Mouse (Mus musculus) spleen, adult 2 months (tissue): ENCODE measurements around the gene Ccser1. TPM values are rescaled to one million over a fixed set of nuclear protein-coding genes. Genes with fewer than 3 reads are reported as not detected.

ENCODE experiments used
- DNase-seq, 2 experiments: peaks; one replicate each; pipeline versions ENCODE4 v3.0.0 to v3.0.0-alpha.2; 2012 to 2021; ENCODE audit warnings: low spot score in 2 of 2, low read depth in 1 of 2
- H3K27ac ChIP-seq: fragments of 200-500 bp; 2 replicates; pipeline ENCODE4 v1.5.1; 2012; ENCODE audit warnings: low read length, inconsistent platforms; ENCODE audit not compliant: insufficient read depth
- H3K27me3 ChIP-seq: fragments of 200-500 bp; 2 replicates; pipeline ENCODE4 v1.6.1; 2012; ENCODE audit warnings: mild to moderate bottlenecking, moderate library complexity, low read length, inconsistent platforms; ENCODE audit not compliant: control insufficient read depth, insufficient read depth
- H3K36me3 ChIP-seq: fragments of 200-500 bp; 2 replicates; pipeline ENCODE4 v1.6.1; 2012; ENCODE audit warnings: mild to moderate bottlenecking, low read length, inconsistent platforms; ENCODE audit not compliant: control insufficient read depth, insufficient read depth
- H3K4me1 ChIP-seq: fragments of 200-500 bp; 2 replicates; pipeline ENCODE4 v1.6.1; 2011; ENCODE audit warnings: inconsistent platforms; ENCODE audit not compliant: control insufficient read depth, insufficient read depth, insufficient read length
- H3K4me3 ChIP-seq: fragments of 200-500 bp; 2 replicates; pipeline ENCODE4 v1.5.1; 2011; ENCODE audit warnings: mild to moderate bottlenecking, inconsistent platforms; ENCODE audit not compliant: insufficient read depth, insufficient read length; ENCODE audit errors: extremely low read depth
- CTCF ChIP-seq: fragments of 200-500 bp; IDR thresholded peaks from 2 replicates; pipeline ENCODE4 v1.5.1; 2011; ENCODE audit warnings: mild to moderate bottlenecking, inconsistent platforms; ENCODE audit not compliant: insufficient read depth, insufficient read length, insufficient replicate concordance; ENCODE audit errors: extremely low read depth
- POLR2A ChIP-seq: fragments of 200-500 bp; IDR thresholded peaks from 2 replicates; pipeline ENCODE4 v1.6.1; 2011; ENCODE audit warnings: low read depth, low read length, inconsistent platforms
- WGBS: fragments of 180-500 bp; shearing (Covaris S2); methylation state at CpG from one replicate; pipeline ENCODE4 v1.1.7; 2018; 5-methylcytosine and 5-hydroxymethylcytosine counted together
- polyA plus RNA-seq: library from polyadenylated mRNA; depleted of rRNA; stranded (reverse); fragments of >200 nt; gene quantifications from 2 replicates; pipeline ENCODE4 v1.2.3, GENCODE M21; 2012

Ccser1 gene
- polyA plus RNA-seq, 1 experiment = 0.82 TPM

- TF ChIP-seq POLR2A (no peak), CTCF (no peak)
- Histone ChIP-seq H3K27me3 (no peaks in the 10 kb centered on the region), H3K4me1 (no peaks in the 10 kb centered on the region), H3K36me3 (no peaks in the 10 kb centered on the region), H3K4me3 (no peak overlapping the region), H3K27ac (no peak overlapping the region)
- no peak for DNase-seq
- 5% methylated on average over 2 of the region's 2 CpGs for WGBS
These were observed 247.4 kb downstream of the Ccser1 start for GRCm38 (mm10) chr6:61427490-61427889.

- no peak for TF ChIP-seq CTCF
- TF ChIP-seq POLR2A = no peak
- no peaks in the 10 kb centered on the region for H3K27me3 ChIP-seq
- H3K27ac ChIP-seq = no peak overlapping the region
- 40% methylated on average over 5 of the region's 5 CpGs for WGBS
- no peaks in the 10 kb centered on the region for H3K36me3 ChIP-seq
- H3K4me3 ChIP-seq = no peak overlapping the region
- DNase-seq = no peak
- H3K4me1 ChIP-seq = no peaks in the 10 kb centered on the region
These were observed 251.0 kb downstream of the Ccser1 start for GRCm38 (mm10) chr6:61430881-61431725.

GRCm38 (mm10) chr6:61431726-61431984 lies 251.5 kb downstream of the Ccser1 start:
- Histone ChIP-seq H3K4me3 (no peak overlapping the region), H3K36me3 (no peaks in the 10 kb centered on the region), H3K4me1 (no peaks in the 10 kb centered on the region), H3K27ac (no peak overlapping the region), H3K27me3 (no peaks in the 10 kb centered on the region)
- 90% methylated on average over 2 of the region's 2 CpGs for WGBS
- no peak for DNase-seq
- no peak for TF ChIP-seq POLR2A
- no peak for TF ChIP-seq CTCF

GRCm38 (mm10) chr6:61432167-61432566 lies 252.0 kb downstream of the Ccser1 start:
- DNase-seq = no peak
- Histone ChIP-seq H3K4me3 (no peak overlapping the region), H3K27me3 (no peaks in the 10 kb centered on the region), H3K27ac (no peak overlapping the region), H3K4me1 (no peaks in the 10 kb centered on the region), H3K36me3 (no peaks in the 10 kb centered on the region)
- no peak for TF ChIP-seq CTCF
- no peak for TF ChIP-seq POLR2A
- WGBS = 85% methylated on average over 3 of the region's 3 CpGs

- Histone ChIP-seq H3K4me3 (no peak overlapping the region), H3K27me3 (no peaks in the 10 kb centered on the region), H3K36me3 (no peaks in the 10 kb centered on the region), H3K4me1 (no peaks in the 10 kb centered on the region), H3K27ac (no peak overlapping the region)
- WGBS = 77% methylated on average over 3 of the region's 3 CpGs
- no peak for DNase-seq
- TF ChIP-seq POLR2A (no peak), CTCF (no peak)
These were observed 252.6 kb downstream of the Ccser1 start for GRCm38 (mm10) chr6:61432703-61433102.

GRCm38 (mm10) chr6:61438165-61438564 lies 258.0 kb downstream of the Ccser1 start:
- no peak overlapping the region for H3K27ac ChIP-seq
- H3K27me3 ChIP-seq = no peaks in the 10 kb centered on the region
- no peaks in the 10 kb centered on the region for H3K4me1 ChIP-seq
- no peaks in the 10 kb centered on the region for H3K36me3 ChIP-seq
- no peak for TF ChIP-seq CTCF
- no peak for TF ChIP-seq POLR2A
- DNase-seq = no peak
- H3K4me3 ChIP-seq = no peak overlapping the region

- Histone ChIP-seq H3K27ac (no peak overlapping the region), H3K36me3 (no peaks in the 10 kb centered on the region), H3K4me1 (no peaks in the 10 kb centered on the region), H3K27me3 (no peaks in the 10 kb centered on the region), H3K4me3 (no peak overlapping the region)
- TF ChIP-seq POLR2A (no peak), CTCF (no peak)
- no peak for DNase-seq
- 93% methylated on average over 2 of the region's 2 CpGs for WGBS
These were observed 291.4 kb downstream of the Ccser1 start for GRCm38 (mm10) chr6:61471371-61472152.
